Mouse (Mus musculus): Measurements from ENCODE around the gene Prkn.

The Prkn gene

DNA sequence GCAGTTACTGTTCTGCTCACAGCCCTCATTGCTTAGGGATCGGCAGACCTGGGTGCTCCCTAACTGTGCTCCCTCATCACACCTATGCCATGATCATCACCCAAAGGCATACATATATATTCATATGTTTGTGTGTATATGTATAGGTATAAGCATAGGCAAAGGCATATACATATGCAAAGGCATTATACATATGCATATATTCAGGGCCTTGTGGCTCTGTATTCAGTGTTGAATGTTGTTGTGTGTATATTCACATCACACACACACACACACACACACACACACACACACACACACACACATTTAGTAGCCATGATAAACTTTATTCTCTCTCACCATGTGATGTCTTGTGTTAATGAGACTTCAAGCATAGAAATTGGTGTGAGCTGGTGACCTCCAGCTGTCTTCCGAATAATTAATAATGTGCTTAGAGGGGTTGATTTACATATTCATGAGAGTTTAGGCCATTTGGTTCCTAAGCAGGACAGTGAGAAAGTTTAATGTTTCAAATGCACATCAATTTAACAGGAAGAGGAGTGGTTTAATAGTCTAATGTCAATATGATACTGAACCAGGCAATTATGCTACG is 804.8 kb downstream of the Prkn start:
- no peak for DNase-seq (ENCODE audit: low read depth)

DNA sequence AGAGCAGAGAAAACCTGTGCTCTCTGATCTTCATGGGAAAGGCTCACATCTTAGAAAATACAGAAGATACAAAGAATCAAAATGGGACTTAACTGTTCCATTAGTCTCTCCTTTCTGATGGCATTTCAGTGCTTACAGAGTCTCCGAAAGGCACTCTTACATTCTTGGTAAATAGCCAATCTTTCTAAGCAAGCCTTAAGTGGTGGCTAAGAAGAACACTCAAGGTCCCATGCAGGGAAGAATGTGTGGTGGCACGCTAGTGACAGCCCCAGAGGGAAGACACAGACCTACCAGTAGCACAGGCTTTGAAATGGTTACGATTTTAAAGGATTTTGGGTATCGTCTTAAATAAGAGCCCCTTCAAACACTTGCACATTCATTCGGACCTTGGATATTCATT is 816.2 kb downstream of the Prkn start:
- no peak for DNase-seq (ENCODE audit: low read depth)

DNA sequence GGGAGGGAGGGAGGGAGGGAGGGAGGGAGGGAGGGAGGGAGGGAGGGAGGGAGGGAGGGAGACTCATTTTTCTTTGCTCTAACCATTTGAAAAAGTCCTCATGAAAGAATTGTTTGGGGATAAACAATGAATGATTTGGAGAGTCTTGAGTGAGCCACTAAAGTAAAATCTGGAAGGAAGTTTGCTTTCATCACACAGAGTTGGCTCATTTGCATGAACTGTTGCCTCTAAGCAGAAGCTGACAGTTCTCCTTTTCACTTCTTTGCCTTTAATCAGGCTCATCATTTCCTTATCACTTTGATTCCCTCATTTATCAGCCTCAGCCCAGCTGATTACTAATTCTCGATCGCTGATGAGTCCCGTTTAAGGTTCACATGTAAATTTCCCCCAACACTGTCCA is 816.7 kb downstream of the Prkn start:
- DNase-seq (ENCODE audit: low read depth): no peak

DNA sequence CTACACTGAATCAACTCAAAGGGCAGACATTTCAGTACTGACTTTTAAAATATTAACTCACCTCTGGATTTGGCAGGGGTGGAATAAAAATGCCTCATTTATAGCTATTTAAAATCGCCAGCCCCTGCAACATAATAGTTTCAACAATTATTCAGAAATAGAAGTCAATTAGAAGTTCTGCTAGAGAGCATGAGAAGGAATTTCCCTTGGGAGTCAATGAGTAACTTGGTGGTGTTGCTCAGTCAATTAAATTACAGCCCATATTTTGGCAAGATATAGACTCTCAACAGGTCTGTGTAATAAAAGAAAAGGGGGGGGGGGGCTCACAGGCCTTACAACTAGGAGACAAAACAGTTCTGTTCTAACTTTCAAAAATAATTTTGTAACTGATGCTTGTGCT is 821.7 kb downstream of the Prkn start:
- no peak for DNase-seq (ENCODE audit: low read depth)

DNA sequence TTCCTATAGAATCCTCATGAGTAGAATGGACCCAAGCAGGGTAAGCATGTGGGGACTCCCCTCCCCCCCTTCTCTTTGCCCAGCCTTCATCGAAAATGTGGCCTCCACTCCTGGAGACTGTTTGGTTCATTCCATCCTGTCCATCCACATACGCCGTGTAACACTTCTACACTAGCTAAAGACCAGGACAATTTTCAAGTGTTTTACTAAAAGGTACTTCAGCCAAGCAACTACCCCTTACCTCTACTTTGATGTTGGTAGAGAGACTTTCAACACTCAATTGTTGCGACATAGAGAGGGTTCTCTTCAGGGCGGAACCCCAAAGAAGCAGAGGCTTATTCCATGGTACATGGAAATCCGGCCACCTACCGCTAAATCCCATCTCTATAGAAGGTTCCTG is 823.3 kb downstream of the Prkn start:
- no peak for DNase-seq (ENCODE audit: low read depth)

DNA sequence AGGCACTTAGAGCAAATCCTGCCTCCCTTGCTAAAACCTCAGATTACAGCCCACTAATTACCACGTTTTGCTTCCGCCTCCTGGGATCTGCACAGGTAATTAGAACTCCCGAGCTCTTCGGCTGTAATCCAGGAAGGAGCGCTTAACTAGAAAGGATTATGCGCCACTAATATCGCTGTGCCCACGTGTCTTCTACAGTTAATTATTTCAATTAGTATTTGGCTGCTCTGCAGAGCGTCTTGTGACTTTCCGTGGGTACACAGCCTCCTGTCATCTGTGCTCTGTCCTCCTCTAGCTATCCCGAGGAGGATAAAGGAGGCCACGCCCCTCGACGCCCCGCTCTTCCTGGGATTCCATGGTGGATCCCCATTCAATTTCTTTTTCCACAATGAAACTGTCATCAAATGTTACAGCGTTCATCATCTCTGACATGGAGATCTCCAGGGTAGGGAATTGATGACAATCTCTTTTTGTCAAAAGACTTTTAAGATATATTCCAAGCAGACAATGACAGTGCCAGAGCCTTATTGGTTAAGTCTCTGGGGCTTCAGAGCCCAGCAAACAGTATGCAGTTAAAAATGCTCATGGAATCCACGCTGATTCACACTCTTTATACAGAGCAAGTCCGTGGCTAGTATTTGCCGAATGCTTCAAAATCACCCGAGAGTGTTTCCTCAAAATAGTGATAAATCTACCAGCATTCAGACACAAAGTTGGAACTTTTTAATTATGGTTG is 824.6 kb downstream of the Prkn start:
- DNase-seq (ENCODE audit: low read depth): no peak

DNA sequence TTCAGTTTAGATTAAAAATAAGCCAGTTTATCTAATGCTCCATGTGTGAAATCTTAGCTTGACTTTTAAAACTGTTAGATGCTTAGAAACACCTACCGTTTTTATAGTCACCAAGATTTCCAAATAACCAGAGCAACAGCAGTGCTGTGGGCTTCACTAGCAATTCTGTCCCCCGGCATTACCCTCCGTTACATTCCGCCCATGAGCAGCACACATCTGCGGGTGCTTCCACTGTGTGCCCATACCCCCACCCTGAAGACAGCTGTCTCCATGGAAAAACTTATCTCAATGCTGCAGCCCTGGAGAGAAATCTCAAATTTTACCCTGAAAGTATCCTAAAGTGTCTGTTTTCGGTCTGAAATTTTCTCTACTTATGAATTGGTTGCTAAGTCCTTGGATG is 839.5 kb downstream of the Prkn start:
- no peak for DNase-seq (ENCODE audit: low read depth)

DNA sequence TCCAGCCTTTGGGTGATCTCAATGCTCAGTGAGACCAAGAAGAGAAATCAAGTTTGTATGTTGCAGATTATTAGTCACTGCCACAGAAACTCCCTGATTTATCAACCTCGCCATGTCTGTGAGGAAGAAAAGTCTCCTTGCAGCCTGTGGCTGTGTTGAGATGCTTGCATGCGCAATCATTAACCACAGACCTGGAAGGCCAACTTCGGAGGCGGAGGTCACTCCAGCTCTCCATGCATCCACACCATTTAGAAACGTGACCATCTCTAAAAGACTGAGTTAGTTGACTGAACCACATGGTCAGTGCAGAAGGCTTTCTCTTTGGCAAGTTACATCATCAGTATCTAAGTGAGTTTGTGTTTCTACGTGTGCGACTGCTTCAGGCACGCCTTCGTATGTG is 840.3 kb downstream of the Prkn start:
- no peak for DNase-seq (ENCODE audit: low read depth)

DNA sequence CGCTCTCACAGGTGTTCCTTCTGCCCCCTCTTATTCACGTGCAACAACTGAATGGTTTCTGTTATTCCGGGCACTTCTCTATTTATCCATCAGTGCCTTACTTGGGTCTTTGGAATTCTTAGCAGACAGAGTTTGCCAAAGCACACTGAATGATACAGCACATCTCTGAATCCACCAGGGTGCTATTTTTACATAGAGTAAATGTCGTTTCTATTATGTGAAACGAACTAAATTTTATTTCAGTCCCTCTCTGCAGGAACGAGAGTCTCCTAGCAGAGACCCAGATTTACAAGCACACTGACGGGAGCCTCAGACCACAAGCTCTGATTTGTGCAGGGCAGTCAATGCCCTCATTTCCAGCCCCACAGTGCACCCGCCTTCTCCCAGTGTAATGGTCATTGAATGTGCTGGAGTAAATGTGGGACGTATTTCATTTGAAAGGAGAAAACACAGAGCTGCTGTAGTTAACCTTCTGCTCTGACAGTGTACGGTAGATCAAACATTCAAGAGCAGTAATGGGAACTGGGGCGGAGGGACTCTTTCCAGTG is 841.7 kb downstream of the Prkn start:
- no peak for DNase-seq (ENCODE audit: low read depth)

DNA sequence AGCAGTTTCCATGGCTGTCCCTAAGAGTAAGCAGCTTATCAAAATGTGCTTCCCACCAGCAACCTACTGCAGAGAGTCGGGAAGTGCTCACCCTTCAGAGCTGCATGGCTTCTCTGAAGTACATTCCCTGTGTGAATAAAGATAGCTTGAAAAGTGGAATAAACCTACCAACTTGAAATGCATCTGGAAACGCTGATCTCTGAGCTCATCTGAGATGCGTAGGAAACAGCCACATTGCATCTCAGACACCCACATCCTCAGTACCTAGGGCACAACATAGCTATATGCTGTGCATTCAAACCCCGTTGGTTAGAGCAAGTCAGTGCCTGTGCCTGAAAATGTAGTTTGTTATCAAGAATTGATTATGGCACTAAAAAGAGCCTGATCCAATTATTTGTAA is 864.8 kb downstream of the Prkn start:
- no peak for DNase-seq (ENCODE audit: low read depth)

DNA sequence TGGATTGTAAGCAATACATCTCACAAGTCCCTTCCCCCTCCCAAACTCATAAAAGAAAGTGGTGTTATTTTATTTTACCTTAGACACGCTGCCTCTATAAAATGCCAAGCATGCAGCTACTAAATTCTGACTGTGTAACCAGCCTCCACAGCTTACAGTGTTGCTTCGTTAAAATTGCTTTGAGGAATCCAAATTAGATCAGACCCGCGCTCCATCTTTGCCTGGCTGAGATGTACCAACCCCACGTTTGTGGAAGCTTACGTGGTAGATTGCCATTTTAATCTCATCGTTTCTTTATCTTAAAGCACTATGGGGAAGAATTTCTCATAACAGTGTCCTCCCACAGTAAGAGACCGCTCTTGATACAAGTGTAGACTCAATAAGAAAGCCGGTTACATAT is 865.6 kb downstream of the Prkn start:
- DNase-seq (ENCODE audit: low read depth): no peak

DNA sequence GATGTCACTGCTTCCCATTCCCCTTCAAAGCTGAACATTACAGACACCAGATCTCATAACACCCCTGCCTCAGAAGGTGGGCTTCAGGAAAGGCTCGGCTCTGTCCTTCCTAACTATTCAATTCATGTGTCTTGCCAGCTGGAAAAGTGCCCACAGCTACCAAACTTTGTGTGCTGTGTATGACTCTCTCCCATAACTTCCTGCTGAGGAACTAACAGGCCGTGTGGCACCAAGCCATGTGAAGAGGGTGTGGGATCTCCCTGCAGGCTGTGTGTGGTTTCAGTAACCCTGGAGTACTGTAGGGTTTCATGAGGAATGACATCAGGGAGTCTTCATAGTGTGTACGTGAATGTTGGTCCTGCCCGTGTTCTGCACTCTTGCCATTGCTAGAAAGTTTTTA is 871.9 kb downstream of the Prkn start:
- peak; percentile 8 for DNase-seq (ENCODE audit: low read depth)

DNA sequence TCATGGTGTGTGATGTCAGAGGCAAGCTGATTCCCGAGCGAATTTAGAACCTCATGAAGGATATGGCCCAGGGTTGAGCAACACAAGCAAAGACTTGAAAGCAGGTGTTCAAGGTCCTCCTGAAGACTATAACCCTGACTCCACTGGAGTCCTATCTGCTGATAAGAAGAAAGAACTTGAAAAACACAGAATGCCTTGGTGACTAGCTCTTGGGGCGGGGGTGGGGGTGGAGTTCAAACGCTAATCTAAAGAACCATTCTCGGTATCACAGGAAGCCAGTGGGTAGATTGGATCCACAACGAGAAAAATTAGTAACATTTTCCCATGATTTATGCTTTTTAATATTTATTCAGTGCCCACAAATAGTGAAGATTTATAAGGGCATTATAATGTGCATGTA is 879.6 kb downstream of the Prkn start:
- no peak for DNase-seq (ENCODE audit: low read depth)

DNA sequence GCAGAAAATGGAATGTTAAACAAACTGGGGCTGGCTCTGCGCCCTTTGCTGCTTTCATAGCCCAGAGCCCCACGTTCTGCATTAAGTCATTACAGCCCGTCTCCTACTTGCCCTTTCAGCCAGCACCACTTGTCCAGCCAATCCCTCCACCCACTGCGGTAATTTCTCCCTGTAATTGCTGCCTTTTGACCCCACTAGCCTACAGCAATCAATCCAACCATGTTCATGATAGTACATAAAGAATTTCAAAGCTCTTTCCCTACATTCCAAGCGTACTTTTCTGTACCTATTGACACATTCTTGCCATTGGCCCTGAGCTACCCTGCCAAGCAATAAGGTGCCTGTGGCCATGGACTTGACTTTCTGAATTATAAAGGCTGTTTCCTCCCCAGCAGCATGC is 881.7 kb downstream of the Prkn start:
- no peak for DNase-seq (ENCODE audit: low read depth)

DNA sequence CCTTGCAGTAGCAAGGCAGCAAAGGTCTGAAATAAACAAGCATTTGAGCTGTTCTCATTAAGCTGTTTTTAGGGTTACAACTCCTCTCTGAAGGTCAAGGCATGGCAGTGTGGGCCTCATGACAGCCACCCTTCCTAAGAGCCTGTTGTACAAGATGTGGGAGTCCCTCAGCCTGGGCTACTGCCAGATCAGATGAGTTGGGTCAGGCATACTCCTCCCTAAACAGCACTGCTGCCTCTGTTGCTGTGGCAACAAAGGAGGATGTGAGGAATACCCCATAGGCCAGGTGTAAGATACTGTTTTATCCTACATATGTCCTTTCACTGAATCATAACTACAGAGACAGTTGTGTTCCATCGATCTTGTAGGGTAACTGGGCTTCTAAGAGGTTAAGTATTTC is 882.3 kb downstream of the Prkn start:
- DNase-seq (ENCODE audit: low read depth): no peak

DNA sequence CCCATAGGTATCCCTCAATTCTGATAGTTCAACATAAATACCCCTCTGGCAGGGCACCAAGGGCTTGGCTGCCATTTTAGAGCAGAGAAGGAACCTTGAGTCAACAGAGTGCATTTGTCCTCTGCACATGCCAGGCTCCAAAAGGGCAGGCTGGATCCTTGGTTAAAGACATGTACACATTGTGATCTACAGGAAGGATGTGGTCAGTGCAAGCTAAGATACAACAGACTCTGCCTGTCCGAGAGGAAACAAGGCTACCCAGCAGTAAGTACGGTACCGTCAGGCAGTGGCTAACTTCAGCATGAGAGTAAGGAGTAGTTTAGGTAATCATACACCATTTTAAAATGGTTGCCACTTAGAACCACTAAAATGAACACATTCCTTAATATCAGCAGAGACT is 884.0 kb downstream of the Prkn start:
- DNase-seq (ENCODE audit: low read depth): no peak

DNA sequence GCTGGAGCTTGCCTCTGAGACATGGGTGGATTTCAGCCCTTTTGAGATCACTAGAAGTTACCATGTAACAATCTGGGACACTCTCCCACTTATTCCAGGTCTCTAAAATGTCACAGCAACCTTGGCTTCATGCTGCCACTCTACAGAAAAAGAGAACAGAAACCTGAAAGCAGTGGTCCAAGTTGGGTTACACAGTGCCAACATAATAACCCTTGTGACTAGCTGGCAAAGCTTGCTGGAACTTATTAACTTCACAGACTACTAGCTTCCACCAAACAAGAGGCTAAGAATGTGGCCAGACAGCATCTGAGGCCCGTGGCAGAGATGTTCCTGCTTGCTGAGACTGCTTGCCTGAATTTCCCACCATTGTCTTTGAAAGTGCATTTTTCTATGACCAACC is 886.9 kb downstream of the Prkn start:
- DNase-seq (ENCODE audit: low read depth): no peak

DNA sequence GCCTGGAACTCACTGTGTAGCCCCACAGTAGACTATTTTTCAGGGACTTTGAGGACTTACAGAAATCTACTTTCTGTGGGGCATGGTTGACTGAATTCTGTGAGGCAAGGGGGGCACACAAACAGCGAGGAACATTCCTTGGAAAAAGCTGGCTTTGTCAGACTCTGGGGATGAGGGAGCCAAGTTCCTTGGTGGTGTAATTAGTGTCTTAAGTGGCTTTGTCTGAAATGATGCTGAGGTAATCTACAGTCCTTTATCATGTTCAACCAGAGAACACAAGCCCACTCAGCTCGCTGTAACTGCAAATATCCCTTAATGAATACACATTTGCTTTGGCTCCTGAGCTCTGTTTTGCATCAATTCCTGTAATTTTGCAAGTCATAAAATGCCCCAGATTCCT is 888.1 kb downstream of the Prkn start:
- DNase-seq (ENCODE audit: low read depth): no peak

DNA sequence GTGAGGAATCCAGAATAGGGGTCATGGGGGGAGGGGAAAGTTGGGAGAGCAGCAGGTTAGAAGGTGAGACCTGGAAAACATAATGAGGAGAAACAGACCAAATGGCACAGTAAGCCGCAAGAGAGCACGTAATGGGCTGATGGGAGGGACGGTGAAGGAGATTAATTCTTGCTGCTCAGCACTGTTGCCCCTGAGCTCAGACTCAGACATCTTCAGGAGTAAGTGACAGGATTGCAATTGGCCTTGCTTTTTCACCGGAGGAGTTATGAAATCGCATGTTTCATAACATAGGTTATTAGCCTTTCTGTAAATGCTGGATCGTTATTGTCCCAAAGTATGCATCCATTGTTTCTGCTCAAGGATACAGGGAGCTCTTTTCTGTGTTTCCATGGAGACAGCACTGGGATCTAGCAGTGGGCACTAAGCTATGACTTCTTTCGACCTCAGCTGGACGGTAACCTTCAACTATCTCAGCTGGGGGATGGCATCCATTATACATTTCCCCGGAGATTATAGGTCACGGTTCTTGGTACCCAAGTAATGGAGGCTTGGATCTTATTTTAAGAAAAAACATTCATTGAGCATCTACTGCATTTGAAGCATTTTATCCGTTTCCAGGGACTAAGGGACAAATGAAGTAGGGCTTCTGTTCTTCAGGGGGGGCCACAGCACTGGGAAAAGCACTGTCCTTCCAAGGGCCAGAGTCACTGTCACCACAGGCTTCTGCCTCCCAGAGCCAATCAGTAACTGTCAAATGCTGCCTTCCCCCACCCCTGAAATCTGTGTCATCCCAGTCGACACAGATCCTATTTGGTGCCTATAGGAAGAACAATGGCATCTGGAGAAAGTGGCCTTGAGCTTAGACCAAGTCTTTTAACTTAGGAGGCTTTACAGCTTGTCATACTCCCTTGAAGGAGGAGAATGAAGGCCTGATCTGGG is 890.7 kb downstream of the Prkn start:
- no peak for DNase-seq (ENCODE audit: low read depth)

DNA sequence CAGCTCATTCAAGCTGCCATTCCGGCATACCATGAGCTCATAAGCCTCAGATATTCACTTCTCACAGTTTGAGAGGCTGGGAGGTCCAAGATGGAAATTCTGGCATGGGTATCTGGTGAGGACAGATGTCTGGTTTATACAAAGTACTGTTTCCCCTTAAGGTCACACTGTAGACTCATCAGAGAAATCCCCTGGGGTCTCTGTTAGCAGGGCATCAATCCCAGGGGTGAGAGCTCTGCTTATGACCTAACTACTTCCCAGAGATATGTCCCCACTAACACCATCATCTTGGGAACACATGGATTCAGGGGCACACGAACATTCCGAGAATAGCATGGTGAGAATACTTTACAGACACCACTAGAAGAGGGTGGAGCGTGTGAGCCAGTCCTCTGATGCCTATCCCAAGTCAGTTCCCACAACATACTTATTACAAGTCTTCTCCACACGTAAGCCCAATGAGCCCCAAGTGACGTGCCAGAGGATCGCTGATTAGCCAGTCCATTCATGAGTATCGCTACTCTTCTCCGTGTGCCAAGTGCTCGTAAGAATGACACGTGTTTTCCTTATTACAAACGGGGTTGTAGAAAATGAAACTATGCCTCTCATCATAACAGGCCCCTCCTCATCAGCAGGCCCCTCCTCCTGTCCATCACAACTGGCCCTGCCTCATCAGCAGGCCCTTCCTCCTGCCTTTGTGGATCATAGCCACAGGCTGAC is 895.1 kb downstream of the Prkn start:
- DNase-seq (ENCODE audit: low read depth): peak; percentile 2

DNA sequence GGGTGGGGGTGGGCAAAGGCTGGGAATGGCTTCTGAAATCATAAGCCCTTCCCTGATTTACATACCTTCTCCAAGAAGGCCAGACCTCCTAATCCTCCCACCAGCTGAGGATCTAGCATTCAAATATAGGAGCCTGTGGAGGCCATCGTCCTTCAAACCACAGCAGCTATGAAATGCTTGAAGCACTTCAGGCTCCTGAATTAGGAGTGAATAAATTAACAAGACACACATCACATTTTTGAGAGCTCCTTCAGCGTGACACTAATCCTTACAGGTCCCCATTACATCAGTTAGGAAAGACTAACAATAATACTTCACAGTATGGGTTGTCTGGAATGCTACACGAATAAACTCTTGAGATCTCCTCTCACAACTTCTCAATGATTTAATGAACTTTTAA is 896.3 kb downstream of the Prkn start:
- DNase-seq (ENCODE audit: low read depth): no peak

DNA sequence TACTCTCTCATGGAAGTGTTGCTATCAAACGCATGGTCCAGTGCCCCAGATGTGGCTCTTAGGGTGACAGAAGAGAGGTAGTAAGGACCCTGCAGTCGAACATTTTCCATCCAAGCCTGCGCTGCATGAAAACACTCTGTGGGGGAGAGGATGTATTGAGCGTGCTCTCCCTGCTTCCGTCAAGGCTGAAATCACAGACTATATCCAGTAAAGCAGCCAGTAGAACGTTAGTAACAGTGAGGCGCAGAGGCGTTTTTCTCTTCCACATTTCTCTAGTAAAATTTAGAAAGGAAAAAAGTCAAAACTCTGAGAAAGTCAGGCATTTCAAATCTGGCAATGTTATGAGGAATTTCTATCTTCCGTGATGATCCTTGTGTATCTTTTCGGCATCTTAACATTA is 897.7 kb downstream of the Prkn start:
- DNase-seq (ENCODE audit: low read depth): no peak

Measured in NIH3T3 (cell line).